Mouse (Mus musculus): ENCODE measurements at regions not wholly inside any gene's neighbourhood (a gene's known extent, or its start where the extent isn't known, plus 50 kb on each side); places are given as distances from the start of the nearest gene placed in this dataset.

DNA sequence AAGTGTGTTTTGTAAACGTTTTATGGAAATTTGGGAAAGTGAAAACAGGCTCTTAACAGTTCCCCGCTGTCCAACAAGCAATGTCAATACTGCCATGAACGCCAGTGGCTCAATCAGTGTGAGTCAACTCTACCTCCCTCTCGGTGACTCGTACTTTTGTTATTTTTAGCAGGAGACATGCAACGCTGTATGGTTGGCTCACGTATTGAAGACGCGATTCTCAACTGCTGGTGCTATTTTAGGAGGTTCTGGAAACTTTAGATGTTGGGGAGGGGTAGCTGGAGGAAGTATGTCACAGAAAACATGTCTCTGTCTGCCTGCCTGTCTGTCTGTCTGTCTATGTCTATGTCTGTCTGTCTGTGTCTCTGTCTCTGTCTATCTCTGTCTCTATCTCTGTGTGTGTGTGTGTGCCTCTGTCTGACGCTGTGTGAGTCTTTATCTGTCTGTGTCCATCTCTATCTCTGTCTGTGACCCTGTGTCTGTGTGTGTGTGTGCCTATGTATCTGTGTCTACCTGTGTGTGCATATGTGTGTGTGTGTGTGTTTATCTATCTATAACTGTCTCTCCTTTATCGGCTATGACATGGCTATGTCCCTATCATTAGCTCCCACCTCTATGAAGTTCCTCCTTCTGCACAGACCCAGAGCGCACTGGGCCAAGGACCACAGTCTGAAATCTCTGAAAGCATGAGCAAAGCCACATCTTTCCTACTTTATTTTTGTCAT is 283.9 kb upstream of the Runx1 start:
- Histone ChIP-seq H3K4me1 (replicated peaks) (peaks cover 4% of the 10 kb centered on the region), H3K9ac (no peak overlapping the region), H3K27me3 (no peaks in the 10 kb centered on the region), H3K4me3 (no peak overlapping the region), H3K27ac (peak overlapping the region; percentile 31; the same call in 1 of the 2 replicates), H3K36me3 (no peaks in the 10 kb centered on the region), H3K9me3 (replicated peaks) (peaks cover 3% of the 10 kb centered on the region; the same call in 1 of the 2 replicates), H3K4me2 (peak overlapping the region; percentile 25; the same call in 1 of the 2 replicates)
- ATAC-seq (replicated peaks; ENCODE audit: insufficient number of reproducible peaks, insufficient read depth, low FRiP score, low read depth), result peak; percentile 58; the same call in 1 of the 2 replicates
- 35% methylated on average over 12 of the region's 12 CpGs for WGBS

DNA sequence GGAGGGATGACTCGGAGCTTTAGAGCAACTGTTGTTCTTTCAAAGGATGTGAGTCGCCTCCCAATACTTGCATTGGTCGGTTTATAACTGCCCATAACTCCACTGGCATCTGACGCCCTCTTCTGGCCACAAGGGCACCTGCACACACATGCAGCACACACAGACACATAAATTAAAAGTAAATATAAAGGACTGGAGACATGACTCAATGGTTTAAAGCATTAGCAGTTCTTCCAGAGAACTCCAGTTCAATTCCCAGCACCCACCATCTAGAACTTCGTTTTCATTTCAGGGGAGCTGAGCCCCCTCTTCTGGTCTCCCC is 281.5 kb upstream of the Runx1 start:
- no peak overlapping the region for H3K9ac ChIP-seq
- H3K9me3 ChIP-seq (replicated peaks), result peaks cover 3% of the 10 kb centered on the region; the same call in 1 of the 2 replicates
- H3K4me3 ChIP-seq, result no peak overlapping the region
- no peak for ATAC-seq (replicated peaks; ENCODE audit: insufficient number of reproducible peaks, insufficient read depth, low FRiP score, low read depth)
- no peak overlapping the region for H3K27ac ChIP-seq
- WGBS, result 79% methylated on average over 5 of the region's 5 CpGs
- no peaks in the 10 kb centered on the region for H3K27me3 ChIP-seq
- no peak overlapping the region for H3K4me2 ChIP-seq
- peaks cover 4% of the 10 kb centered on the region for H3K4me1 ChIP-seq (replicated peaks)
- H3K36me3 ChIP-seq, result no peaks in the 10 kb centered on the region

GRCm38 (mm10) chr16:93106811-93107523 is 281.0 kb upstream of the Runx1 start:
- 64% methylated on average over 13 of the region's 13 CpGs for WGBS
- Histone ChIP-seq H3K4me3 (no peak overlapping the region), H3K4me2 (no peak overlapping the region), H3K9me3 (replicated peaks) (peaks cover 3% of the 10 kb centered on the region; the same call in 1 of the 2 replicates), H3K27me3 (no peaks in the 10 kb centered on the region), H3K27ac (no peak overlapping the region), H3K9ac (no peak overlapping the region), H3K4me1 (replicated peaks) (peaks cover 4% of the 10 kb centered on the region), H3K36me3 (no peaks in the 10 kb centered on the region)
- no peak for ATAC-seq (replicated peaks; ENCODE audit: insufficient number of reproducible peaks, insufficient read depth, low FRiP score, low read depth)

DNA sequence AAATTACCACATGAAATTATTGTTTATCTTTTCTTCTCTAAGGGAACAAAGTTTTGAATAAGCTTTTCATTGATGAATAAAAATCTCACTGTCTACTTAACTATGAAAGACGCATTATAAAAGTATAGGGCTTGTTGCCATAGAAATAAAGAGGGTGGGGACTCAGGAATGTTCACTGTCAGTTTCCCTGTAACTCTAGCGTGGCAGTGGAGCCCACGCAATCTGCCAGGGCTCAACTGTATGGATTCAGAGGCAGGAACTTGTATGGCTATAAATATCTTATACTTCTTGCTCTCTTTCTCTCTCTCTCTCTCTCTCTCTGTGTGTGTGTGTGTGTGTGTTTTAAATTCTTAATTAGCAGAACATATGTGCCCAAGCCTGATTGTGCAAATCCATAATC is 276.2 kb upstream of the Runx1 start:
- Histone ChIP-seq H3K9me3 (replicated peaks) (no peaks in the 10 kb centered on the region), H3K4me1 (replicated peaks) (no peaks in the 10 kb centered on the region), H3K27me3 (no peaks in the 10 kb centered on the region), H3K9ac (no peak overlapping the region), H3K4me2 (no peak overlapping the region), H3K36me3 (no peaks in the 10 kb centered on the region), H3K27ac (no peak overlapping the region), H3K4me3 (no peak overlapping the region)
- 44% methylated on average over 3 of the region's 3 CpGs for WGBS
- no peak for ATAC-seq (replicated peaks; ENCODE audit: insufficient number of reproducible peaks, insufficient read depth, low FRiP score, low read depth)

DNA sequence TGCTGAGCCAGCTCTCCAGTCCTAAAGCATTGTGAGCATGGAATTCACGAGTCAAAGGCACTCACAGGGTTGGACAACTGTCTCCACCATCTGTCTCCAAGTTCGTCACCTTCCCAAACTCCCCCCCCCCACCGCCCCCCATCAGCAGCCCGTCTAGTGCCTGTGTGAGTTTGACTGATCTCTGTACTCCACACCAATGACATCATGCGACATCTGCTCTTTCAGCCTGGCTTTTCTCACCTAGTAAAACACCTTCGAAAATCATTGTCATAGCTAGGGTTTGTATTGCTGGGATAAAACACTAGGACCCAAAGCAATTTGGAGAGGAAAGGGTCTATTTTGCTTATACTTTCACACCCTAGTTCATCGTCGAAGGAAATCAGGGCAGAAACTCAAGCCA is 272.1 kb upstream of the Runx1 start:
- Histone ChIP-seq H3K4me3 (no peak overlapping the region), H3K4me2 (no peak overlapping the region), H3K36me3 (no peaks in the 10 kb centered on the region), H3K9ac (no peak overlapping the region), H3K27ac (no peak overlapping the region), H3K9me3 (replicated peaks) (no peaks in the 10 kb centered on the region), H3K4me1 (replicated peaks) (peaks cover 2% of the 10 kb centered on the region), H3K27me3 (no peaks in the 10 kb centered on the region)
- 57% methylated on average over 8 of the region's 8 CpGs for WGBS
- ATAC-seq (replicated peaks; ENCODE audit: insufficient number of reproducible peaks, insufficient read depth, low FRiP score, low read depth), result no peak

DNA sequence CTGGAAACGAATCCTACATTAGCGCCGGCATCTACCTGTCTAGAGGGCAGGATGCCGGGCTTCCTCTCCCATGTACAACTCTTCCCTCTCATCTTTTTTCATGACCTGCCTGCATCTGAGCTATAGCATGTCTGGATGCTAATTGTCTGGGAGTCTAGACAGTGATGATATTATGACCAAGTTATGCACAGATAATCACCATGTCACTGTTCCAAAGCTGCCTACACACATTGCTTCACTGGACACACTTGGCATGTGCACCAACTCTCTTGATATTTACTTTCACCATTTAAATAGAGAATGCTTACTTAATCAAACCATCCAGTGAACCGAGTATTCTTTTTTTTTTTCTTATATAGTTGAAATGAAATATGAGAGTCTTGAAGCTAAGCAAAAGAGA is 270.2 kb upstream of the Runx1 start:
- H3K9ac ChIP-seq, result no peak overlapping the region
- ATAC-seq (replicated peaks; ENCODE audit: insufficient number of reproducible peaks, insufficient read depth, low FRiP score, low read depth), result no peak
- H3K27ac ChIP-seq, result no peak overlapping the region
- no peak overlapping the region for H3K4me3 ChIP-seq
- no peaks in the 10 kb centered on the region for H3K27me3 ChIP-seq
- 73% methylated on average over 5 of the region's 5 CpGs for WGBS
- peaks cover 9% of the 10 kb centered on the region for H3K4me1 ChIP-seq (replicated peaks)
- no peaks in the 10 kb centered on the region for H3K36me3 ChIP-seq
- no peak overlapping the region for H3K4me2 ChIP-seq
- no peaks in the 10 kb centered on the region for H3K9me3 ChIP-seq (replicated peaks)

GRCm38 (mm10) chr16:93092796-93093195 is 266.8 kb upstream of the Runx1 start:
- 42% methylated on average over 7 of the region's 7 CpGs for WGBS
- H3K4me1 ChIP-seq (replicated peaks), result peaks cover 9% of the 10 kb centered on the region
- ATAC-seq (replicated peaks; ENCODE audit: insufficient number of reproducible peaks, insufficient read depth, low FRiP score, low read depth), result 0 out of 2 replicates have a peak, but pooled peaks have one; percentile 14
- no peaks in the 10 kb centered on the region for H3K27me3 ChIP-seq
- no peaks in the 10 kb centered on the region for H3K9me3 ChIP-seq (replicated peaks)
- H3K4me3 ChIP-seq, result no peak overlapping the region
- H3K27ac ChIP-seq, result no peak overlapping the region
- no peak overlapping the region for H3K9ac ChIP-seq
- no peaks in the 10 kb centered on the region for H3K36me3 ChIP-seq
- peak overlapping the region; percentile 1; the same call in 1 of the 2 replicates for H3K4me2 ChIP-seq

DNA sequence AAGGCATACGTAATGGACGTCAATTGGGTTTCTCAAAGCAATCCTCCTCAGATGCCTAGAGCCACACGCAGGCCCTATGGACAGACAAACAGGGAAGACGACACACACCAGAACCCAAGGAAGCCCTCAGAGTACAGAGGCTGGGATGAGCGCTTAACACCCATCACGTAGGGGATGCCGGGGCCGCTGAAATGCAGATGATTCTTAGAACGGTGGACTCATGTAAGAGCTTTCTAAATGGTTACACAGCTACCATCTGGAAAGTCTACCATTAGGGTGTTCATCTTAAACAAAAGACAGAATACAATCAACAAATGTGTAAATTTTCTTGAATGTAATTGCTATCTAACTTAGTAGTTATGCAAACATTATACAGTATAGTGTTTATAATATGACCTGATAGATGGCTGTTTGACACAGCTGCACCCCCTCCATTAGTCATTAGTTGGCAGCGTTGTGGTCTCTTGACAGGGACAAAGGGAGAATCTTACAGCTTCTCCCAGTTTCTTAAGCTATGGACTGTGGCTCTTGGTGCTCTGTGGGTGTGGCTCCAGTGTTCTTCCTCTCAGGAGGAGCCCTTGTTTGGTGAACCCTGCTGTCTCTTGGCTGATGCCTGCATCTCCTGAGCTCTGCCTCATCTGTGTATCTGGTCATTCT is 259.4 kb upstream of the Runx1 start:
- peaks cover 7% of the 10 kb centered on the region; the same call in 1 of the 2 replicates for H3K27me3 ChIP-seq
- no peak overlapping the region for H3K4me3 ChIP-seq
- ATAC-seq (replicated peaks; ENCODE audit: insufficient number of reproducible peaks, insufficient read depth, low FRiP score, low read depth), result no peak
- no peaks in the 10 kb centered on the region for H3K36me3 ChIP-seq
- no peak overlapping the region for H3K4me2 ChIP-seq
- no peaks in the 10 kb centered on the region for H3K9me3 ChIP-seq (replicated peaks)
- H3K9ac ChIP-seq, result no peak overlapping the region
- no peak overlapping the region for H3K27ac ChIP-seq
- 86% methylated on average over 10 of the region's 10 CpGs for WGBS
- no peaks in the 10 kb centered on the region; the same call in 1 of the 2 replicates for H3K4me1 ChIP-seq (replicated peaks)

DNA sequence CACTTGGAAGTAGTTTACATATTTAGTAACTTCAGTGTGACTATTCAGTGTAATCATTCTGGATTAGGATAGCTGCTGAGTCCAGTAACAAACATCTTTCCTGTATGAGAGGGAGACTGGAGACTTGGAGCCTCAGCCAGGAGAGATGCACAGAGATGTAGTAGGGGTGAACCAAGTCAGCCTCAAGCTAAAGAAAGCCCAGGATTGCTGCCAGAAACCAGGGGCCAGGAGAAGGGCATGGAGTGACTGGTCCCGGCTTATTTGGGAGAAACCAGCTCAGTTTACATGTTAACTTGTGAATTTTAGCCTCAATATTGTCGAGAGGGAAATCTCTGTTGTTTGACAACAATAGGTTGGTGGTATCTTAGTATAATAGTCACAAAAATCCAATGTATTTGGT is 257.8 kb upstream of the Runx1 start:
- Histone ChIP-seq H3K36me3 (no peaks in the 10 kb centered on the region), H3K9ac (no peak overlapping the region), H3K4me2 (no peak overlapping the region), H3K4me1 (replicated peaks) (peaks cover 6% of the 10 kb centered on the region), H3K9me3 (replicated peaks) (no peaks in the 10 kb centered on the region), H3K4me3 (no peak overlapping the region), H3K27me3 (peaks cover 10% of the 10 kb centered on the region), H3K27ac (no peak overlapping the region)
- 74% methylated on average over 2 of the region's 2 CpGs for WGBS
- ATAC-seq (replicated peaks; ENCODE audit: insufficient number of reproducible peaks, insufficient read depth, low FRiP score, low read depth), result no peak

GRCm38 (mm10) chr16:93083142-93083541 is 257.2 kb upstream of the Runx1 start:
- WGBS, result 67% methylated on average over 1 of the region's 1 CpGs
- no peak overlapping the region for H3K4me2 ChIP-seq
- ATAC-seq (replicated peaks; ENCODE audit: insufficient number of reproducible peaks, insufficient read depth, low FRiP score, low read depth), result no peak
- no peaks in the 10 kb centered on the region for H3K36me3 ChIP-seq
- no peak overlapping the region for H3K9ac ChIP-seq
- peaks cover 6% of the 10 kb centered on the region for H3K4me1 ChIP-seq (replicated peaks)
- no peak overlapping the region for H3K4me3 ChIP-seq
- no peak overlapping the region for H3K27ac ChIP-seq
- no peaks in the 10 kb centered on the region for H3K9me3 ChIP-seq (replicated peaks)
- H3K27me3 ChIP-seq, result peaks cover 13% of the 10 kb centered on the region

- no peak for ATAC-seq (replicated peaks; ENCODE audit: insufficient number of reproducible peaks, insufficient read depth, low FRiP score, low read depth)
- H3K27ac ChIP-seq, result no peak overlapping the region
- peaks cover 13% of the 10 kb centered on the region for H3K27me3 ChIP-seq
- no peak overlapping the region for H3K9ac ChIP-seq
- H3K4me3 ChIP-seq, result no peak overlapping the region
- WGBS, result 80% methylated on average over 2 of the region's 2 CpGs
- H3K4me2 ChIP-seq, result no peak overlapping the region
- peaks cover 6% of the 10 kb centered on the region for H3K4me1 ChIP-seq (replicated peaks)
- no peaks in the 10 kb centered on the region for H3K9me3 ChIP-seq (replicated peaks)
- H3K36me3 ChIP-seq, result no peaks in the 10 kb centered on the region
Observed at GRCm38 (mm10) chr16:93081533-93081932, 255.6 kb upstream of the Runx1 start.

All from heart, embryonic 15.5 days (tissue).